Mouse (Mus musculus): ENCODE measurements at regions not wholly inside any gene's neighbourhood (a gene's known extent, or its start where the extent isn't known, plus 50 kb on each side); places are given as distances from the start of the nearest gene placed in this dataset.
A peak's percentile ranks its signal among the peaks of the same experiment; 100 is the strongest.
"Not testable (repeated sequence)": the region's sequence is repeated elsewhere in the genome, so short reads cannot be mapped to it uniquely, and the experiment has no call there.

- TF ChIP-seq CTCF (conservative IDR thresholded peaks at IDR 0.05; ENCODE audit: low read length) = peak; percentile 14; the same call in 1 of the 2 replicates
- TF ChIP-seq NANOG (IDR thresholded peaks at IDR 0.05; ENCODE audit: borderline replicate concordance, low read length) = not testable (repeated sequence)
These were observed 140.2 kb downstream of the Pls3 start for GRCm38 (mm10) chrX:75734628-75735302.

Data from E14TG2a.4 (cell line).